In the genomic region with DNA sequence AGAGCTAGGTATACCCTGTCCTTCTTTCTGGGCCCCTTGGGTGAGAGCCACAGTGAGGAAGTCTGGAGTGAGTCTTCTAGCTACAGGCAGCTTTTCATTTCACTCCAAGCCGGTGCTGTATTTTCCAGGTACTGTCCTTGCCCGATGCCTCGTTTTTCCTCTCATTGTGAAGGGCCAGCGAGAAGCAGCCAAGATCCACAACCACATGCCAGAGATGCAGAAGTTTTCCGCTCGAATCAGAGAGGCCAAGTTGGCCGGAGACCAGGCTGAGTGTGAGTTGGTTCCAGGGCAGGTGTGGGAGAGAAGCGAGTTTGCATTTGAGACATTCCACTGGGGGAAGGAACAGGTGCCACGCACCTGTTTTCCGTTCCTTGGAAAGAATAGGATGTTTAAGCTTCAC, we compare ENCODE assay signal across 14 mouse cellular contexts.
"Had no signal": no experiment of that assay in that cellular context is flagged by ENCODE, and none has a peak within 500 bp of the region (broad histone marks: within the 10 kb centered on the region; RNA-seq: fewer than 3 reads in every experiment).

No protein-coding gene starts in this region.

- H3K9me3 ChIP-seq: liver, embryonic 15.5 days; midbrain, embryonic 15.5 days; neural tube, embryonic 13.5 days; stomach, embryonic 15.5 days had no signal

- H3K4me3 ChIP-seq: layer of hippocampus, adult 2 months; liver, embryonic 15.5 days; midbrain, embryonic 15.5 days; neural tube, embryonic 13.5 days; stomach, embryonic 15.5 days had no signal

- H3K27me3 ChIP-seq: liver, embryonic 15.5 days; midbrain, embryonic 15.5 days; neural tube, embryonic 13.5 days; stomach, embryonic 15.5 days had no signal

- ATAC-seq: lung, postnatal 0 days; midbrain, embryonic 15.5 days had no signal

- H3K4me2 ChIP-seq: liver, embryonic 11.5 days; liver, embryonic 15.5 days; midbrain, embryonic 15.5 days; neural tube, embryonic 13.5 days; stomach, embryonic 15.5 days had no signal

- H3K9ac ChIP-seq: liver, embryonic 15.5 days; midbrain, embryonic 15.5 days; neural tube, embryonic 13.5 days; stomach, embryonic 15.5 days had no signal

- DNase-seq: kidney, postnatal 10 days; kidney, postnatal 4 days; left cerebral cortex, postnatal 4 days; lung, adult 2 months; lung, postnatal 36 days; right cerebral cortex, postnatal 14 days; thymus, postnatal 36 days had no signal

- H3K27ac ChIP-seq: layer of hippocampus, adult 2 months; liver, embryonic 15.5 days; midbrain, embryonic 15.5 days; neural tube, embryonic 13.5 days; stomach, embryonic 15.5 days had no signal
